Mouse (Mus musculus): Measurements from ENCODE around the gene Bag3. TPM values are rescaled to one million over a fixed set of nuclear protein-coding genes. Genes with fewer than 3 reads are reported as not detected.

The Bag3 gene
- polyA plus RNA-seq, 1 experiment from 2014 or later = 4.5 TPM

GRCm38 (mm10) chr7:128524641-128525040 lies 1.2 kb downstream of the Bag3 start:
- H3K4me2 ChIP-seq (replicated peaks) = peak overlapping the region; percentile 76

DNA sequence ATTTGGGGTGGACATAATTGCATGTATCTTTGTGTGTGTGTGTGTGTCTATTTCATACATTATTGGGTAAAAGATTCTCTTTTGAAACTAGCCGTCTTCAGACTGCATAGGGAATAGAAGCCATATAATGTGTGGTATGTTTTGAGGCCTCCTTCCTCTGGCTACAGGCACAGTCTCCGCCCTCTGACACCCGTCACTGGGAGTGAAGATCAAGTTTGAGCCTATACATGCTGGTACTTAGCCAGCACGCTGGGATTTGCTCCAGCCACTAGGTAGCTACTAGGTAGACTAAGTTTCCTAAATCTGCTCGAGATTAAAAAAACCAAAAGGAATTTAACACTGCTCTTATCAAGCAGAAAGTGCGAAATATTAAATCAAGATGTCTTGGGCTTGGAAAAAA lies 3.2 kb downstream of the Bag3 start:
- ATAC-seq (ENCODE audit: low FRiP score, low read depth) = no peak
- Histone ChIP-seq H3K9ac (no peak overlapping the region), H3K27ac (no peak overlapping the region), H3K36me3 (no peaks in the 10 kb centered on the region), H3K27me3 (replicated peaks) (peaks cover 18% of the 10 kb centered on the region), H3K4me1 (peaks cover 32% of the 10 kb centered on the region), H3K9me3 (no peaks in the 10 kb centered on the region), H3K4me2 (replicated peaks) (no peak overlapping the region), H3K4me3 (no peak overlapping the region)
- WGBS = 92% methylated on average over 6 of the region's 6 CpGs

More at GRCm38 (mm10) chr7:128524641-128525040, 1.2 kb downstream of the Bag3 start:
- no peak overlapping the region for H3K27ac ChIP-seq
- H3K36me3 ChIP-seq = no peaks in the 10 kb centered on the region
- WGBS = 84% methylated on average over 3 of the region's 3 CpGs
- H3K27me3 ChIP-seq (replicated peaks) = peaks cover 18% of the 10 kb centered on the region
- no peak overlapping the region for H3K4me3 ChIP-seq
- no peaks in the 10 kb centered on the region for H3K9me3 ChIP-seq
- H3K9ac ChIP-seq = no peak overlapping the region
- no peak for ATAC-seq (ENCODE audit: low FRiP score, low read depth)
- H3K4me1 ChIP-seq = peaks cover 24% of the 10 kb centered on the region

DNA sequence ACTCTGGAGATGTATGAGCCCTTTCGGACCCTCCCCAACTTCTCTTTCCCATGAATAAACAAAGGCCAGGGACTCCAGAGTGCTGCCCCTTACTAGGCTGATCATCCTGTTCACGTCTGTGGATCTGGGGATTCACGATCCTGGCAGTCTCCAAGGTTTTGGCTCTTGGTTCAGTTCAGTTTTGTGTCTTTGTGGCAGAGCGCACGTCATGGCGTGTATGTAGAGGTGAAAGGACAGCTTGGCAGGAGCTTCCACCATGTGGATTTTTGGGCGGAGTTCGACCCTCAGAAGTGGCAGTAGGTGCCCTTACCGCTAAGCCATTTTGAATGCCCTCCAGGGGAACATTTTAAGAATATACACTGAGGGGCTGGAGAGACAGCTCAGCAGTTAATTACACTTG lies 5.2 kb downstream of the Bag3 start:
- 78% methylated on average over 9 of the region's 9 CpGs for WGBS

GRCm38 (mm10) chr7:128529126-128529525 lies 5.7 kb downstream of the Bag3 start:
- no peak for ATAC-seq (ENCODE audit: low FRiP score, low read depth)
- 52% methylated on average over 6 of the region's 6 CpGs for WGBS
- 0 out of 2 replicates have a peak overlapping the region, but pooled peaks have one; percentile 15 for H3K27ac ChIP-seq

More for the DNA sequence above, 5.2 kb downstream of the Bag3 start:
- Histone ChIP-seq H3K36me3 (no peaks in the 10 kb centered on the region), H3K27me3 (replicated peaks) (peaks cover 10% of the 10 kb centered on the region), H3K9me3 (no peaks in the 10 kb centered on the region), H3K4me1 (peaks cover 25% of the 10 kb centered on the region), H3K4me2 (replicated peaks) (no peak overlapping the region), H3K27ac (no peak overlapping the region), H3K9ac (no peak overlapping the region), H3K4me3 (no peak overlapping the region)
- ATAC-seq (ENCODE audit: low FRiP score, low read depth) = no peak

DNA sequence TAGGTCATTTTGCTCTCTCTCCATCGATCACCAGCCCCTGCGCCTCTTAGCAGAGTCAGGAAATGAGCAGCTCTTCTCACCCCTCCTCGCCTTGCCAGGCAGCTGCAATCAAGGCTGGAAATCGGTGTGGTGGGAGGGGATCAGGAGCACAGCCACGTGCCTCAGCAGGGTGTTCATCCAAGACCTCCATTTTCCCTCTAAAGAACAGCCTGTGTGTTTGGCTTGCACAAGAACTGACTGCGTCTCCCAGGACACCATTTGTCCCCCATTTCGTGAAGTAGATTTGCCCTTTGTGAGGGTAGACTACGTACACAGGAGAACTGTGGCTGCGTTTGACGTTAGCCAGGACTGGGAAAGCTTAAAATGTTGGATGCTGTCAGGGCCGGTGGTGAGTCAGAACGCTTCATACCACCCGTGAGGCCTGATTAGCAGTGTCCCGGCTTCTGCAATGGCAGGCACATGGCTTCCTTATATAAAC lies 6.2 kb downstream of the Bag3 start:
- Histone ChIP-seq H3K27ac (no peak overlapping the region), H3K9me3 (no peaks in the 10 kb centered on the region), H3K36me3 (no peaks in the 10 kb centered on the region), H3K4me2 (replicated peaks) (no peak overlapping the region), H3K9ac (0 out of 2 replicates have a peak overlapping the region, but pooled peaks have one; percentile 1), H3K4me3 (no peak overlapping the region), H3K4me1 (peaks cover 18% of the 10 kb centered on the region), H3K27me3 (replicated peaks) (no peaks in the 10 kb centered on the region; the same call in 1 of the 2 replicates)
- WGBS = 32% methylated on average over 14 of the region's 14 CpGs
- no peak for ATAC-seq (ENCODE audit: low FRiP score, low read depth)

More at GRCm38 (mm10) chr7:128529126-128529525, 5.7 kb downstream of the Bag3 start:
- Histone ChIP-seq H3K4me1 (peaks cover 20% of the 10 kb centered on the region), H3K36me3 (no peaks in the 10 kb centered on the region), H3K4me3 (no peak overlapping the region), H3K27me3 (replicated peaks) (peaks cover 4% of the 10 kb centered on the region), H3K9ac (no peak overlapping the region), H3K4me2 (replicated peaks) (no peak overlapping the region), H3K9me3 (no peaks in the 10 kb centered on the region)

DNA sequence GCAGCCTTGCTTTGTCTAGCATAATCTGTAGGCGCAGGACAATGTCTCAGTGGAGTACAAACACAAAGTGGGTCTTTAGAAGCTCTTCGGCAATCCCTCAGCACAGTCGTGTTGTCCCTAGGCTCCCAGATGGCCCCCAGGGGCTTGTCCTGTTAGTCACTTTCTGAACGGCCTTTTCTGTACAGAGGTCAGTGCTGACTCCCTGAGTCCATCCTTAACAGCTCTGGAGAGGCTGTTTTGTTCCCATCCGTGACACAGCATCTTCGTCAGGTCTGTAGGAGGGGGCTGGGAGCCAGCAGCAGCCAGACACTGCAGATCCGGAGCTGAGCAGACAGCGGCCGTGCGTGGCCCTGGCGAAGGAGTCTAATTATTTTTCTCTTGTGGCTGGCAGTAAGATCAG lies 7.6 kb downstream of the Bag3 start:
- Histone ChIP-seq H3K4me1 (peaks cover 27% of the 10 kb centered on the region), H3K4me2 (replicated peaks) (peak overlapping the region; percentile 21), H3K4me3 (no peak overlapping the region), H3K9ac (no peak overlapping the region), H3K36me3 (no peaks in the 10 kb centered on the region), H3K9me3 (no peaks in the 10 kb centered on the region), H3K27ac (no peak overlapping the region), H3K27me3 (replicated peaks) (no peaks in the 10 kb centered on the region)
- ATAC-seq (ENCODE audit: low FRiP score, low read depth) = no peak
- WGBS = 25% methylated on average over 11 of the region's 11 CpGs

DNA sequence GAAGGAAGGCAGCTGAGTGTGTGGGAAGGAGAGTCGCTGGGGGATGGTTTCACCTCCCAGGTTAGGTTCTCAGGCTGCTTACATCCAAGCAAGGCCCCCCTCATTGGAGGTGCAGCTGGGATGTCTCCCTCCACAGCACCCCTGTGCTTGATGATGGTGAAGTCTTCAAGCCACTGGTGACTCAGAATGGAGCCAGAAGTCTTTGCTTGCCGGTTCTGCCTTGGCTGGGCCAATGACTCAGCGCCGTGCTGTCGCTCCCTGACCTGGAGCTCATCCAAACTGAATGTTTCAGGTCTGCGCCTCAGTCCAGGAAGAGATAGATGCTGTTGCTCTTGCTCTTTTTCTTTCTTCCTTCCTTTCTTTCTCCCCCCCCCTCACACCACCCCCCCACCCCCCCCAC lies 8.5 kb downstream of the Bag3 start:
- peaks cover 31% of the 10 kb centered on the region for H3K4me1 ChIP-seq
- H3K4me2 ChIP-seq (replicated peaks) = no peak overlapping the region

DNA sequence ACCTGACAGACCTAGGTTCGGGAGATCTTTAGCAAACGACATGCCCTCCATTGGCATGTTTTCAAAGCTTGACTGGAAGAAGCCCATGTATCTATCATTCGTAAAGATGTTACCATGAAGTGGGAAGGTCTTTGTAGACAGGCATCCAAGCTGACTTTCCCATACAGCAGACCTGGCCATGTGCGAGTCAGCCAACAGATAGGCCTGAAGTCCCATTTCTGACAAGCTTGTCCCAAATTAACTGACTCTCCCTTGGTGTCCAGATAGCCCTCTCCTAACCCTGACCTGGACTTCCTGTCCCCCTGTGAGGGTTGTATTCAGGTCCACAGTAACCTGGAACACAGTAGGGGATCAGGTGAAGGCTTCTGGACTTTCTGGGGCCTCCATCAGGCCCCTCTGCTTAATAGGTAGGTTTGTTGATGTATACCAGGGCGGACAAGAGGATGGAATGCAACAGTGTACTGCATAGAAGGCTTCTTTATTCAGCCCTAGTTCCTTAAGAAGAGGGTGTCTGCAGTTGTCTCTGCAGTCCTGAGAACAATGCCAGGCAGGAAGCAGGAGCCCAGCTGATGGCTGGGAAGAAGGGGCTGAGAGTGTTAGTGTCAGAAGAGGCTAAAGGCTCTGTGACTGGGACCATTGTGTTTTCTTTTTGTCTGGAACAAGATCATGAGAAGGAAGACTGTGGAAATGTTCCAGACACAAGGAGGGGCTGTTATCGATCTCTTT lies 9.2 kb downstream of the Bag3 start:
- peaks cover 31% of the 10 kb centered on the region for H3K4me1 ChIP-seq
- H3K27me3 ChIP-seq (replicated peaks) = no peaks in the 10 kb centered on the region
- no peak overlapping the region for H3K4me2 ChIP-seq (replicated peaks)
- no peaks in the 10 kb centered on the region for H3K9me3 ChIP-seq
- 83% methylated on average over 6 of the region's 6 CpGs for WGBS
- H3K9ac ChIP-seq = no peak overlapping the region
- no peak overlapping the region for H3K4me3 ChIP-seq
- no peaks in the 10 kb centered on the region for H3K36me3 ChIP-seq
- ATAC-seq (ENCODE audit: low FRiP score, low read depth) = no peak
- H3K27ac ChIP-seq = no peak overlapping the region

More for the DNA sequence above, 8.5 kb downstream of the Bag3 start:
- H3K9me3 ChIP-seq = no peaks in the 10 kb centered on the region
- no peak overlapping the region for H3K9ac ChIP-seq
- H3K36me3 ChIP-seq = no peaks in the 10 kb centered on the region
- no peak overlapping the region for H3K27ac ChIP-seq
- H3K27me3 ChIP-seq (replicated peaks) = no peaks in the 10 kb centered on the region
- H3K4me3 ChIP-seq = no peak overlapping the region
- WGBS = 82% methylated on average over 6 of the region's 6 CpGs
- no peak for ATAC-seq (ENCODE audit: low FRiP score, low read depth)

GRCm38 (mm10) chr7:128534984-128535491 lies 11.6 kb downstream of the Bag3 start:
- no peaks in the 10 kb centered on the region for H3K9me3 ChIP-seq
- ATAC-seq (ENCODE audit: low FRiP score, low read depth) = no peak
- H3K27ac ChIP-seq = no peak overlapping the region
- H3K4me3 ChIP-seq = no peak overlapping the region
- no peak overlapping the region for H3K9ac ChIP-seq
- H3K27me3 ChIP-seq (replicated peaks) = peaks cover 10% of the 10 kb centered on the region; the same call in 1 of the 2 replicates
- no peak overlapping the region for H3K4me2 ChIP-seq (replicated peaks)
- no peaks in the 10 kb centered on the region for H3K36me3 ChIP-seq
- 51% methylated on average over 5 of the region's 5 CpGs for WGBS
- peaks cover 20% of the 10 kb centered on the region for H3K4me1 ChIP-seq

DNA sequence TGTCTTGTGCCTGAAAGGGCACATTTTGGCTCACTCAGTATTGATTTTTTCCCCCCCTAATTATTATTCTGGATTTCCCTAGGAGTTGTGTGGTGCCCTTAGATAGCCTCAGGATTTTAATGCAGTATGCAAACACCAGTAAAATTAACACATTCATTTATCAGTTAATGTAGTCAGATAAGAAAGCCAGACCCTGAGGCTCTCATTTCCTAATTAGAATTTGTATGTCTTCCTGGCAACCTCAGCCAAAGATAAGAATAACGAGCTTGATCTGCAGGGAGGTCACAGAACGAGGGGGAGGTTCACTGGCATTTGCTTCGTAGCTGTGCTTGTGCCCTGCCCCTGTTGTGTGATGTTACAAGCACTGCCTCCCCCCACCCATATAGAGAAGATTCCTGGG lies 12.7 kb downstream of the Bag3 start:
- Histone ChIP-seq H3K4me3 (no peak overlapping the region), H3K36me3 (no peaks in the 10 kb centered on the region), H3K4me2 (replicated peaks) (no peak overlapping the region), H3K9ac (no peak overlapping the region), H3K27me3 (replicated peaks) (peaks cover 10% of the 10 kb centered on the region; the same call in 1 of the 2 replicates), H3K9me3 (no peaks in the 10 kb centered on the region), H3K27ac (no peak overlapping the region), H3K4me1 (peaks cover 15% of the 10 kb centered on the region)
- no peak for ATAC-seq (ENCODE audit: low FRiP score, low read depth)
- WGBS = 32% methylated on average over 3 of the region's 3 CpGs

GRCm38 (mm10) chr7:128537676-128538075 lies 14.3 kb downstream of the Bag3 start:
- H3K4me2 ChIP-seq (replicated peaks) = no peak overlapping the region
- H3K9ac ChIP-seq = no peak overlapping the region
- H3K27me3 ChIP-seq (replicated peaks) = peaks cover 12% of the 10 kb centered on the region; the same call in 1 of the 2 replicates
- no peaks in the 10 kb centered on the region for H3K9me3 ChIP-seq
- no peaks in the 10 kb centered on the region for H3K36me3 ChIP-seq
- peaks cover 13% of the 10 kb centered on the region for H3K4me1 ChIP-seq
- 89% methylated on average over 4 of the region's 4 CpGs for WGBS
- no peak overlapping the region for H3K4me3 ChIP-seq
- H3K27ac ChIP-seq = no peak overlapping the region
- ATAC-seq (ENCODE audit: low FRiP score, low read depth) = no peak

GRCm38 (mm10) chr7:128538196-128538595 lies 14.8 kb downstream of the Bag3 start:
- Histone ChIP-seq H3K4me1 (peaks cover 13% of the 10 kb centered on the region), H3K27me3 (replicated peaks) (peaks cover 12% of the 10 kb centered on the region; the same call in 1 of the 2 replicates), H3K4me3 (no peak overlapping the region), H3K9ac (no peak overlapping the region), H3K27ac (no peak overlapping the region), H3K4me2 (replicated peaks) (no peak overlapping the region), H3K36me3 (no peaks in the 10 kb centered on the region), H3K9me3 (no peaks in the 10 kb centered on the region)
- WGBS = 71% methylated on average over 4 of the region's 4 CpGs
- ATAC-seq (ENCODE audit: low FRiP score, low read depth) = no peak
